Mouse (Mus musculus): Measurements from ENCODE around the gene Gm11563.

- TF ChIP-seq POLR2A (IDR thresholded peaks at IDR 0.05; ENCODE audit: borderline replicate concordance, insufficient read depth, low read length): no peak
- TF ChIP-seq CTCF (IDR thresholded peaks at IDR 0.05; ENCODE audit: borderline replicate concordance, insufficient read depth, low read depth, low read length): no peak
These were observed 43.9 kb downstream of the Gm11563 start, which contains the start of gene Krtap2-4 for GRCm38 (mm10) chr11:99614796-99615363.

All from cerebellum, adult 2 months (tissue).